Mouse (Mus musculus) neural tube, embryonic 13.5 days (tissue): ENCODE results near the gene Lrrc66. TPM values are rescaled to one million over a fixed set of nuclear protein-coding genes. Genes with fewer than 3 reads are reported as not detected.

ENCODE experiments used
- polyA plus RNA-seq: library from polyadenylated mRNA; unstranded; fragments of >200 nt; fragmentation: Nextera tagmentation; extraction: Ambion mirVana; gene quantifications from 2 replicates; pipeline ENCODE4 v1.2.1, GENCODE M21; 2015

Gene Lrrc66
- polyA plus RNA-seq, 1 experiment from 2014 or later = not detected

Other genes with a start within 250 kb of the Lrrc66 start
- gene Cwh43, start 226.5 kb downstream of the Lrrc66 start, polyA plus RNA-seq = 0.32 and 0.33 TPM in 2 replicates
- gene Dcun1d4, start 151.5 kb downstream of the Lrrc66 start, polyA plus RNA-seq = 49.7 and 56.6 TPM in 2 replicates
- 38.1 and 39.7 TPM in 2 replicates for gene Sgcb, start 15.3 kb upstream of the Lrrc66 start, polyA plus RNA-seq
- gene Spata18, start 18.9 kb upstream of the Lrrc66 start, polyA plus RNA-seq = 0.22 and 0.23 TPM in 2 replicates